Mouse (Mus musculus): ENCODE data around the gene Tns4.

The Tns4 gene

GRCm38 (mm10) chr11:99055571-99056452, 33.3 kb downstream of the Tns4 start:
- DNase-seq (ENCODE audit: inconsistent age in 2 of 2, low spot score in 1 of 2) = no peak

DNA sequence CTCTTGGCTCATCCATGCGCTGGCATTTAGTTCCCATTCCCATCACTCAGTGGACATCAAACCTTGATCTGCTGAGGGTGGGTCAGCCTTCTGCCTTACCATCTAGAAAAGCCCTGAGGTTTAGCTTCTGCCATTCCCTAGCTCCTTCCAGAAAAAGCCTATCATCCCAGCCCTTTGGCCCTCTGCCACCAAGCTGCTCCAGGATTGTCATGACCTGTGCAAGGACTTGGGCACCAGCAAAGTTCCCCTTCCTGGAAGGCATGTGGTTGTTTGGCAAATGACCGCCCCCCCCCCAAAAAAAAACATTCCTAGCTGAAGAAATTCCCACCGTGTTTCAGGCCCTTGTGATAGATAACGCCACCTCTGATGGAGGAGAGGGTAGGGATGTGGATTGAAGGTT, 34.0 kb downstream of the Tns4 start:
- no peak for DNase-seq (ENCODE audit: inconsistent age in 2 of 2, low spot score in 1 of 2)

- peak in 1 of 2 experiments; percentile 59 for DNase-seq (ENCODE audit: inconsistent age in 2 of 2, low spot score in 1 of 2)
These were observed 41.5 kb downstream of the Tns4 start for GRCm38 (mm10) chr11:99047643-99048042.

DNA sequence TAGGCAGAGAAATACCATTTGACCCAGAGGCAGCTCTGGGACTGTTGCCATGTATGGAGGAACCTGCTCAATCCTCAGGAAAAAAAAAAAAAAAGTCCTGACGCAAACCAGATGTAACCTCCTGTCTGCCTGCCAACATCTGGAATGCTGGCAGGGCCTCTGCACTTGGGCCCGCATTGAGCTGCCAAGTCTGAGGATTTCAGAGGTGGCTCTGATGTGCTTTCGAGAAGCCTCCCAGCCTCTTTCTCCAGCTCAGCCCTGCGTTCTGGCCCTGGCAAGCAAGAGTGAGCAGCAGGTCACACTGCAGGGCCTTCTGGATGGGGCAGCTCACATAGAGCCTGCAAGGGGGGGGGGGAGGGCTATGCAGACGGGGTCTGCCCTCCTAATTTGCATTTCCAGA, 42.0 kb downstream of the Tns4 start:
- peak; percentile 50 to 84 for DNase-seq (ENCODE audit: inconsistent age in 2 of 2, low spot score in 1 of 2)

DNA sequence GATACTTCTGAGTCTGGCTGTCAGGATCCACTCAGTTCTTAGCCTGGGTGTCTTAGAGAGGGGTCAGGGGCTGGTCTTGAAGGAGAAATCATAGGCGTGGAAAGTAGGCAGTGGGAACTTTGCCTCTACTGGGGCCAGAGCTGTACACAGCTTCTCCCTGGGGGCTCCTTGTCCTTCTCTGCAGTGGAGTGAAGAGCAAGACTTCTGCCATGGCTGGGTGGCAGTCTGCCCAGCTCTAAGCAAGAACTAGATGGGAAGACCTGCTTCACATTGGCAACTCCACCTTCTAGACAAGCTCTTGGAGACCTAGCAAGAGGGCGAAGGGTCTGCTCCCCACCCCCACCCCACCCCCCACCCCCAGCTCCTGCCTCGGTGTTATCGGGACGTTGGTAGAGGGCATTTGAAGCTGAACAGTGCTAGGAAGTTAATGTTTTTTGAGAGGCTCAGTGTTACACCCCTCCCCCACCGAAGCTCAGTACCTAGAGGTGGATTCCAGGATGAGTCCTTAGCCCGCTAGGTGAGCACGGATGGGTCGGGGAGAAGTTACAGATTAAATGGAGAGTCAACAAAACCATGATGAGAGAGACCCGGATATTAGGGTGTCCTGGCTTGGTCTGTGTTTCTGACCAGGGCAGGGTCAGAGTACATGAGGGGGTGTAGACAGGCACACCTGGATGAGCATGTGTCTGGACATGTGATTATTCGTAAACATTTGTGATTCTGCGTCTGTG, 43.8 kb downstream of the Tns4 start:
- peak in 1 of 2 experiments; percentile 50 for DNase-seq (ENCODE audit: inconsistent age in 2 of 2, low spot score in 1 of 2)

- DNase-seq (ENCODE audit: inconsistent age in 2 of 2, low spot score in 1 of 2) = no peak
These were observed 44.8 kb downstream of the Tns4 start for GRCm38 (mm10) chr11:99044306-99044705.

DNA sequence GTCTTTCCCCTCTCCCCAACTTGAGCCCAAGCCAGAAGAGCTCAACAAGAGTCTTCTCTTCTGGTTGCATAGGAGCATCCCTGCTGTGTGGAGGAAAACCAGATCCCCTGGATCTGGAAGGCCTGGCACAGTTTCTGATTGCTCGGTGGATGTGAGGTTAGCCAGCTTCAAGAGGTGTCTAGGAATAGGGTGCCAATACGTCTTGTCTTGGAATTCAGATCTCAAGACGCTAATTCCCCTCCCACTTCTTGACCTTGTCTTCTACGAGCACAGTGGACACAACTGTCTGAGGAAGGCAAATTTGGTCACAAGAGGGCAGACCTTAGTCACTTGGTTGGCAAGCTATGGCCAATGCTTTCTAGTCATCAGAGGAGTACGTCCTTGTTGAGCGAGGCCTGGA, 45.5 kb downstream of the Tns4 start:
- peak in 1 of 2 experiments; percentile 50 for DNase-seq (ENCODE audit: inconsistent age in 2 of 2, low spot score in 1 of 2)

DNA sequence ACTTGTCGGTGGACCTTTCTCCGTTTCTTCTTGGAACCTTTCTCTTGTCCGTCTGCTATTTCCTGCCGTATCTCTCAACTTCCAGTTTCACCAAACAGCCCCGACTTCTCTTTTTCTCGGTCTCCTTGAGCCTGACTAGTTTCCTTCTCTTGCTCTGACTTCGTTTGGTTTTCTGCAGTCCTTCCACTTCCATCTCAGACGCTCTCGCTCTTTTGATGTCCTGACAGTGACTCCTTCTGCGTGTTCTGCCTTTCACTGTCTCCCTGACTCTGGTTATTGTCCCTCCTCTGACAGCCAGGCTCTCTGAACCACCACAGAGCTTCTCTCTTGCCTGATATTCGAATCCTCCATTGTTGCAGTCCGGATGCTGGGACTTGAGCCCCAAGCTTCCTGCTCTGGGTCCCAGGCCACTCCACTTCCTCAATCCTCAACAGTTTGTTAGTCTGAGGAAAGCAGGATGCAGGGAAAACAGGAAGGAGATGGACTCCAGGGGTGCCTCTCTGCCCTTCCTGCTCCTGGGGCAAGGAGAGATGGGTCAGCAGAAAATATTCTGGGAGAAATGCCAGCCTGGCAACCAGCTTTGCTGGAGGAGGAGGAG, 46.2 kb downstream of the Tns4 start:
- peak; percentile 40 to 73 for DNase-seq (ENCODE audit: inconsistent age in 2 of 2, low spot score in 1 of 2)

- DNase-seq (ENCODE audit: inconsistent age in 2 of 2, low spot score in 1 of 2) = no peak
These were observed 47.0 kb downstream of the Tns4 start for GRCm38 (mm10) chr11:99041841-99042780.

DNA sequence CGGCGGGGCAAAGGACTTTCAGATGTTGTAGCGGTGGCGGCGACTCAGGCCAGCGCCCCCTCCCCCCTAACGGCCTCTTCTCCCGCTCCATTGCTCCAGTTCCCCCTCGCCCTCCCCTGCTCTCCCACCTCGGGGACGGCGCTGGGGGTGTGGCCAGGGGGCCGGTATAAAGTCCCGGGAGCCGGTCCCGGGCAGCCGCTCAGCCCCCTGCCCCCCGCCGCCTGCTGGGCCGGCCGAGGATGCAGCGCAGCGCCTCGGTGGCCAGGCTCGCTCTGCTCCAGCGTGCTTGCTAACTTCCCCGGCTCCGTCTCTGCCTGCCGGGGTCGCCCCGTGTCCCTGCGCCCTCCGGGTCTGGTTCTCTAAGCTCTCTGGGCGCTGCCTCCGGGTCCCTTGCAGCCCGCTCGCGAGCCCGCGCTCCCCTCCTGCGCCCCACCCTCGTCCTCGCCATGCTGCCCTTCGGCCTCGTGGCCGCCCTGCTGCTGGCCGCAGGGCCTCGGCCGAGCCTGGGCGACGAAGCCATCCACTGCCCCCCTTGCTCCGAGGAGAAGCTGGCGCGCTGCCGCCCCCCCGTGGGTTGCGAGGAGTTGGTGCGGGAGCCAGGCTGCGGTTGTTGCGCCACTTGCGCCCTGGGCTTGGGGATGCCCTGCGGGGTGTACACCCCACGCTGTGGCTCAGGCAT, 47.9 kb downstream of the Tns4 start, which contains the start of gene Igfbp4:
TSS of gene Igfbp4 (plus strand) at position 194 of the 679 bp plus-strand sequence.
- DNase-seq (ENCODE audit: inconsistent age in 2 of 2, low spot score in 1 of 2) = peak; percentile 44 to 74

GRCm38 (mm10) chr11:99040346-99040974, 48.6 kb downstream of the Tns4 start:
- DNase-seq (ENCODE audit: inconsistent age in 2 of 2, low spot score in 1 of 2) = peak in 1 of 2 experiments; percentile 79

- peak; percentile 78 to 93 for DNase-seq (ENCODE audit: inconsistent age in 2 of 2, low spot score in 1 of 2)
These were observed 49.3 kb downstream of the Tns4 start for GRCm38 (mm10) chr11:99039782-99040181.

- no peak for DNase-seq (ENCODE audit: inconsistent age in 2 of 2, low spot score in 1 of 2)
These were observed 52.9 kb downstream of the Tns4 start for GRCm38 (mm10) chr11:99036254-99036653.

GRCm38 (mm10) chr11:99035350-99035749, 53.8 kb downstream of the Tns4 start:
- DNase-seq (ENCODE audit: inconsistent age in 2 of 2, low spot score in 1 of 2) = no peak

- DNase-seq (ENCODE audit: inconsistent age in 2 of 2, low spot score in 1 of 2) = no peak
These were observed 62.1 kb downstream of the Tns4 start for GRCm38 (mm10) chr11:99026899-99027440.

- no peak for DNase-seq (ENCODE audit: inconsistent age in 2 of 2, low spot score in 1 of 2)
These were observed 63.2 kb downstream of the Tns4 start for GRCm38 (mm10) chr11:99025878-99026277.

DNA sequence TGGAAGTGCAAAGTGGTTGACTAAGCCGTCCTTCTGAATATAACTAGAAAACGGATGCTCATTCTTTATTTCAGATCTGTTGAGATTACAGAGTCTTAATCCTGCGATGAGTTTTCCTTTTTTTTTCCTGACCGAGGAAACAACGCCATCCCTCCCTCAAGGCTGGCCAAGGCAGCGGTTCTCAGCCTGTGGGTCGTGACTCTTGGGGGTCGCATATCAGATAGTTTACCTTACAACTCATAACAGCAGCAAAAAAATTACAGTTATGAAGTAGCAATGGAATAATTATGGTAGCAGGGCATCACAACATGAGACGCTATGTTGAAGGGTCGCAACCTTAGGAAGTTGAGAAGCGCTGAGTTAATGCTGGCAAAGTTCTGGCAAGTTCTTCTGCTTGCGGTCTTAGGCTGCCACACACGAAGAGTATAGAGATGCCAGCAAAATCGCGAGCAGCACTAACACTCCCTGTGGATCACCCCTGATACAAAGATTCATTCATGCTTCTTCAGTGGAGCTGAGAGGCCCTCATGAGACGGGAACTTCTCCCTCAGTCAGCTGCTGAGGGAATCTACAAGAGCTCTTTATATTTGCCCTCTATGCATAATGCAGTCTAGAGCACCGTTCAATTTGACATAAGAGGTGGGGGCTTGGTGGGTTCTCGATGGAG, 64.5 kb downstream of the Tns4 start:
- DNase-seq (ENCODE audit: inconsistent age in 2 of 2, low spot score in 1 of 2) = no peak

Measured in adrenal gland, adult (tissue).